Mouse (Mus musculus): ENCODE measurements around the gene St6galnac6. TPM values are rescaled to one million over a fixed set of nuclear protein-coding genes. Genes with fewer than 3 reads are reported as not detected.

The St6galnac6 gene
- polyA plus RNA-seq, 1 experiment, result not detected

- TF ChIP-seq POLR2A (IDR thresholded peaks at IDR 0.05; ENCODE audit: insufficient read depth, low read depth, low read length), result no peak
- no peak for TF ChIP-seq CTCF (IDR thresholded peaks at IDR 0.05; ENCODE audit: insufficient read depth, low read depth, low read length)
- H3K27ac ChIP-seq (ENCODE audit: insufficient read depth, low read depth, low read length), result no peak overlapping the region
- H3K4me3 ChIP-seq (ENCODE audit: insufficient read depth, low read depth, low read length), result no peak overlapping the region
- peaks cover 17% of the 10 kb centered on the region for H3K4me1 ChIP-seq (ENCODE audit: control insufficient read depth, insufficient read depth, low read length)
- WGBS, result 95% methylated on average over 6 of the region's 6 CpGs
Observed at GRCm38 (mm10) chr2:32665853-32666252, 66.3 kb downstream of the St6galnac6 start.

- no peak for TF ChIP-seq CTCF (IDR thresholded peaks at IDR 0.05; ENCODE audit: insufficient read depth, low read depth, low read length)
- no peak for TF ChIP-seq POLR2A (IDR thresholded peaks at IDR 0.05; ENCODE audit: insufficient read depth, low read depth, low read length)
- Histone ChIP-seq H3K4me1 (ENCODE audit: control insufficient read depth, insufficient read depth, low read length) (0 out of 2 replicates have a peak, but pooled peaks cover 3% of the 10 kb centered on the region), H3K4me3 (ENCODE audit: insufficient read depth, low read depth, low read length) (no peak overlapping the region), H3K27ac (ENCODE audit: insufficient read depth, low read depth, low read length) (no peak overlapping the region)
- 36% methylated on average over 11 of the region's 11 CpGs for WGBS
Observed at GRCm38 (mm10) chr2:32667775-32668174, 68.3 kb downstream of the St6galnac6 start.

- H3K4me3 ChIP-seq (ENCODE audit: insufficient read depth, low read depth, low read length), result no peak overlapping the region
- H3K4me1 ChIP-seq (ENCODE audit: control insufficient read depth, insufficient read depth, low read length), result 0 out of 2 replicates have a peak, but pooled peaks cover 3% of the 10 kb centered on the region
- no peak overlapping the region for H3K27ac ChIP-seq (ENCODE audit: insufficient read depth, low read depth, low read length)
- 68% methylated on average over 7 of the region's 7 CpGs for WGBS
- TF ChIP-seq POLR2A (IDR thresholded peaks at IDR 0.05; ENCODE audit: insufficient read depth, low read depth, low read length) (no peak), CTCF (IDR thresholded peaks at IDR 0.05; ENCODE audit: insufficient read depth, low read depth, low read length) (no peak)
Observed at GRCm38 (mm10) chr2:32668176-32668575, 68.7 kb downstream of the St6galnac6 start.

GRCm38 (mm10) chr2:32669876-32670275, 70.4 kb downstream of the St6galnac6 start:
- H3K4me3 ChIP-seq (ENCODE audit: insufficient read depth, low read depth, low read length), result no peak overlapping the region
- 83% methylated on average over 3 of the region's 3 CpGs for WGBS

More at GRCm38 (mm10) chr2:32669876-32670275, 70.4 kb downstream of the St6galnac6 start:
- Histone ChIP-seq H3K27ac (ENCODE audit: insufficient read depth, low read depth, low read length) (no peak overlapping the region), H3K4me1 (ENCODE audit: control insufficient read depth, insufficient read depth, low read length) (0 out of 2 replicates have a peak, but pooled peaks cover 3% of the 10 kb centered on the region)
- TF ChIP-seq POLR2A (IDR thresholded peaks at IDR 0.05; ENCODE audit: insufficient read depth, low read depth, low read length), result no peak
- no peak for TF ChIP-seq CTCF (IDR thresholded peaks at IDR 0.05; ENCODE audit: insufficient read depth, low read depth, low read length)

Other genes with a start within 250 kb of the St6galnac6 start
- gene Ciz1, start 247.4 kb upstream of the St6galnac6 start, polyA plus RNA-seq (2012; ENCODE audit: insufficient read depth, insufficient read length, low replicate concordance, missing spikeins), result not detected in 2 replicates
- 153 TPM in 1 of 2 replicates, not detected in the other for gene Dnm1, start 246.4 kb upstream of the St6galnac6 start, polyA plus RNA-seq (2012; ENCODE audit: insufficient read depth, insufficient read length, low replicate concordance, missing spikeins)
- gene 1110008P14Rik, start 217.8 kb upstream of the St6galnac6 start, polyA plus RNA-seq (2012; ENCODE audit: insufficient read depth, insufficient read length, low replicate concordance, missing spikeins), result not detected in 2 replicates
- gene Lcn2, start 211.5 kb upstream of the St6galnac6 start, polyA plus RNA-seq (2012; ENCODE audit: insufficient read depth, insufficient read length, low replicate concordance, missing spikeins), result not detected in 2 replicates
- not detected in 2 replicates for gene Ptges2, start 203.8 kb upstream of the St6galnac6 start, polyA plus RNA-seq (2012; ENCODE audit: insufficient read depth, insufficient read length, low replicate concordance, missing spikeins)
- not detected in 2 replicates for gene Naif1, start 149.3 kb upstream of the St6galnac6 start, polyA plus RNA-seq (2012; ENCODE audit: insufficient read depth, insufficient read length, low replicate concordance, missing spikeins)
- 221 TPM in 1 of 2 replicates, not detected in the other for gene Slc25a25, start 148.3 kb upstream of the St6galnac6 start, polyA plus RNA-seq (2012; ENCODE audit: insufficient read depth, insufficient read length, low replicate concordance, missing spikeins)
- gene Fam102a, start 64.4 kb upstream of the St6galnac6 start, polyA plus RNA-seq (2012; ENCODE audit: insufficient read depth, insufficient read length, low replicate concordance, missing spikeins), result not detected in 2 replicates
- not detected in 2 replicates for gene Dpm2, start 28.9 kb upstream of the St6galnac6 start, polyA plus RNA-seq (2012; ENCODE audit: insufficient read depth, insufficient read length, low replicate concordance, missing spikeins)
- not detected in 2 replicates for gene Pip5kl1, start 24.9 kb upstream of the St6galnac6 start, polyA plus RNA-seq (2012; ENCODE audit: insufficient read depth, insufficient read length, low replicate concordance, missing spikeins)
- gene 9430097D07Rik, start 24.0 kb upstream of the St6galnac6 start, polyA plus RNA-seq (2012; ENCODE audit: insufficient read depth, insufficient read length, low replicate concordance, missing spikeins), result not detected in 2 replicates
- gene St6galnac4, start 12.6 kb upstream of the St6galnac6 start, polyA plus RNA-seq (2012; ENCODE audit: insufficient read depth, insufficient read length, low replicate concordance, missing spikeins), result not detected in 2 replicates
- gene Ak1, start 22.0 kb downstream of the St6galnac6 start, polyA plus RNA-seq (2012; ENCODE audit: insufficient read depth, insufficient read length, low replicate concordance, missing spikeins), result not detected in 2 replicates
- gene Eng, start 46.9 kb downstream of the St6galnac6 start, polyA plus RNA-seq (2012; ENCODE audit: insufficient read depth, insufficient read length, low replicate concordance, missing spikeins), result not detected in 2 replicates
- gene Fpgs, start 104.4 kb downstream of the St6galnac6 start, polyA plus RNA-seq (2012; ENCODE audit: insufficient read depth, insufficient read length, low replicate concordance, missing spikeins), result not detected in 2 replicates
- gene Cdk9, start 113.4 kb downstream of the St6galnac6 start, polyA plus RNA-seq (2012; ENCODE audit: insufficient read depth, insufficient read length, low replicate concordance, missing spikeins), result 509 TPM in 1 of 2 replicates, not detected in the other
- not detected in 2 replicates for gene Sh2d3c, start 121.3 kb downstream of the St6galnac6 start, polyA plus RNA-seq (2012; ENCODE audit: insufficient read depth, insufficient read length, low replicate concordance, missing spikeins)
- gene 6330409D20Rik, start 141.3 kb downstream of the St6galnac6 start, polyA plus RNA-seq (2012; ENCODE audit: insufficient read depth, insufficient read length, low replicate concordance, missing spikeins), result not detected in 2 replicates
- not detected in 2 replicates for gene Tor2a, start 157.5 kb downstream of the St6galnac6 start, polyA plus RNA-seq (2012; ENCODE audit: insufficient read depth, insufficient read length, low replicate concordance, missing spikeins)
- gene Ttc16, start 175.9 kb downstream of the St6galnac6 start, polyA plus RNA-seq (2012; ENCODE audit: insufficient read depth, insufficient read length, low replicate concordance, missing spikeins), result not detected in 2 replicates
- not detected in 2 replicates for gene Ptrh1, start 176.1 kb downstream of the St6galnac6 start, polyA plus RNA-seq (2012; ENCODE audit: insufficient read depth, insufficient read length, low replicate concordance, missing spikeins)
- not detected in 2 replicates for gene Cfap157, start 184.7 kb downstream of the St6galnac6 start, polyA plus RNA-seq (2012; ENCODE audit: insufficient read depth, insufficient read length, low replicate concordance, missing spikeins)
- gene Stxbp1, start 247.5 kb downstream of the St6galnac6 start, polyA plus RNA-seq (2012; ENCODE audit: insufficient read depth, insufficient read length, low replicate concordance, missing spikeins), result 182 and 623 TPM in 2 replicates